Mouse (Mus musculus): ENCODE results near the gene Nek10. TPM values are rescaled to one million over a fixed set of nuclear protein-coding genes. Genes with fewer than 3 reads are reported as not detected.

Gene Nek10
- polyA plus RNA-seq, 1 experiment from 2014 or later = not detected

GRCm38 (mm10) chr14:14893932-14894652 is 90.9 kb downstream of the Nek10 start:
- Histone ChIP-seq H3K9ac (no peak overlapping the region), H3K27ac (no peak overlapping the region), H3K36me3 (no peaks in the 10 kb centered on the region), H3K27me3 (replicated peaks) (no peaks in the 10 kb centered on the region), H3K4me3 (replicated peaks) (no peak overlapping the region), H3K9me3 (no peaks in the 10 kb centered on the region), H3K4me2 (replicated peaks) (no peak overlapping the region), H3K4me1 (replicated peaks) (no peaks in the 10 kb centered on the region)
- ATAC-seq = no peak
- WGBS = 30% methylated on average over 4 of the region's 4 CpGs

- H3K4me3 ChIP-seq (replicated peaks) = no peak overlapping the region
- no peaks in the 10 kb centered on the region for H3K9me3 ChIP-seq
- H3K4me2 ChIP-seq (replicated peaks) = no peak overlapping the region
- no peaks in the 10 kb centered on the region for H3K4me1 ChIP-seq (replicated peaks)
- no peak for ATAC-seq
- H3K27me3 ChIP-seq (replicated peaks) = no peaks in the 10 kb centered on the region
- no peak overlapping the region for H3K27ac ChIP-seq
- no peaks in the 10 kb centered on the region for H3K36me3 ChIP-seq
- no peak overlapping the region for H3K9ac ChIP-seq
Observed at GRCm38 (mm10) chr14:14894776-14895175, 91.6 kb downstream of the Nek10 start.

- ATAC-seq = no peak
- no peak overlapping the region for H3K4me3 ChIP-seq (replicated peaks)
- WGBS = 83% methylated on average over 2 of the region's 2 CpGs
- H3K27ac ChIP-seq = no peak overlapping the region
- H3K9me3 ChIP-seq = no peaks in the 10 kb centered on the region
- H3K27me3 ChIP-seq (replicated peaks) = no peaks in the 10 kb centered on the region
- H3K4me1 ChIP-seq (replicated peaks) = no peaks in the 10 kb centered on the region
- H3K4me2 ChIP-seq (replicated peaks) = no peak overlapping the region
- no peaks in the 10 kb centered on the region for H3K36me3 ChIP-seq
- no peak overlapping the region for H3K9ac ChIP-seq
Observed at GRCm38 (mm10) chr14:14895363-14895762, 92.1 kb downstream of the Nek10 start.

- Histone ChIP-seq H3K9me3 (no peaks in the 10 kb centered on the region), H3K4me2 (replicated peaks) (no peak overlapping the region), H3K27ac (no peak overlapping the region), H3K36me3 (no peaks in the 10 kb centered on the region), H3K4me1 (replicated peaks) (no peaks in the 10 kb centered on the region), H3K27me3 (replicated peaks) (no peaks in the 10 kb centered on the region), H3K9ac (no peak overlapping the region), H3K4me3 (replicated peaks) (no peak overlapping the region)
- WGBS = 74% methylated on average over 3 of the region's 3 CpGs
- no peak for ATAC-seq
Observed at GRCm38 (mm10) chr14:14896399-14897136, 93.4 kb downstream of the Nek10 start.

- ATAC-seq = peak; percentile 85
- WGBS = 16% methylated on average over 9 of the region's 9 CpGs
Observed at GRCm38 (mm10) chr14:14904750-14905529, 101.7 kb downstream of the Nek10 start.

GRCm38 (mm10) chr14:14905530-14905852 is 102.3 kb downstream of the Nek10 start:
- Histone ChIP-seq H3K9me3 (no peaks in the 10 kb centered on the region), H3K27ac (no peak overlapping the region), H3K4me2 (replicated peaks) (no peak overlapping the region), H3K4me3 (replicated peaks) (no peak overlapping the region), H3K36me3 (no peaks in the 10 kb centered on the region), H3K4me1 (replicated peaks) (no peaks in the 10 kb centered on the region), H3K9ac (no peak overlapping the region), H3K27me3 (replicated peaks) (no peaks in the 10 kb centered on the region)
- ATAC-seq = no peak
- WGBS = 72% methylated on average over 5 of the region's 5 CpGs

More at GRCm38 (mm10) chr14:14904750-14905529, 101.7 kb downstream of the Nek10 start:
- Histone ChIP-seq H3K4me3 (replicated peaks) (no peak overlapping the region), H3K9me3 (no peaks in the 10 kb centered on the region), H3K27me3 (replicated peaks) (no peaks in the 10 kb centered on the region), H3K36me3 (no peaks in the 10 kb centered on the region), H3K27ac (no peak overlapping the region), H3K4me1 (replicated peaks) (no peaks in the 10 kb centered on the region), H3K4me2 (replicated peaks) (peak overlapping the region; percentile 49), H3K9ac (no peak overlapping the region)

GRCm38 (mm10) chr14:14925615-14926014 is 122.4 kb downstream of the Nek10 start:
- Histone ChIP-seq H3K9ac (no peak overlapping the region), H3K27me3 (replicated peaks) (no peaks in the 10 kb centered on the region), H3K36me3 (no peaks in the 10 kb centered on the region), H3K27ac (no peak overlapping the region), H3K4me3 (replicated peaks) (no peak overlapping the region), H3K4me2 (replicated peaks) (no peak overlapping the region), H3K4me1 (replicated peaks) (no peaks in the 10 kb centered on the region), H3K9me3 (no peaks in the 10 kb centered on the region)
- no peak for ATAC-seq
- 67% methylated on average over 1 of the region's 1 CpGs for WGBS

- no peaks in the 10 kb centered on the region for H3K27me3 ChIP-seq (replicated peaks)
- no peak for ATAC-seq
- WGBS = 79% methylated on average over 2 of the region's 2 CpGs
- no peaks in the 10 kb centered on the region for H3K4me1 ChIP-seq (replicated peaks)
- no peak overlapping the region for H3K4me2 ChIP-seq (replicated peaks)
- H3K36me3 ChIP-seq = no peaks in the 10 kb centered on the region
- no peak overlapping the region for H3K4me3 ChIP-seq (replicated peaks)
- no peak overlapping the region for H3K27ac ChIP-seq
- H3K9me3 ChIP-seq = no peaks in the 10 kb centered on the region
- no peak overlapping the region for H3K9ac ChIP-seq
Observed at GRCm38 (mm10) chr14:14927559-14927958, 124.3 kb downstream of the Nek10 start.

- Histone ChIP-seq H3K9me3 (no peaks in the 10 kb centered on the region), H3K4me3 (replicated peaks) (no peak overlapping the region), H3K27ac (no peak overlapping the region), H3K9ac (no peak overlapping the region), H3K36me3 (no peaks in the 10 kb centered on the region), H3K4me1 (replicated peaks) (no peaks in the 10 kb centered on the region), H3K27me3 (replicated peaks) (no peaks in the 10 kb centered on the region), H3K4me2 (replicated peaks) (no peak overlapping the region)
- 73% methylated on average over 2 of the region's 2 CpGs for WGBS
- no peak for ATAC-seq
Observed at GRCm38 (mm10) chr14:14934977-14935376, 131.8 kb downstream of the Nek10 start.

- H3K4me3 ChIP-seq (replicated peaks) = no peak overlapping the region
- no peaks in the 10 kb centered on the region for H3K27me3 ChIP-seq (replicated peaks)
- no peaks in the 10 kb centered on the region for H3K9me3 ChIP-seq
- H3K9ac ChIP-seq = no peak overlapping the region
- ATAC-seq = no peak
- no peaks in the 10 kb centered on the region for H3K36me3 ChIP-seq
- no peak overlapping the region for H3K4me2 ChIP-seq (replicated peaks)
- no peaks in the 10 kb centered on the region for H3K4me1 ChIP-seq (replicated peaks)
- H3K27ac ChIP-seq = no peak overlapping the region
Observed at GRCm38 (mm10) chr14:14945930-14946329, 142.7 kb downstream of the Nek10 start.

GRCm38 (mm10) chr14:14949023-14949422 is 145.8 kb downstream of the Nek10 start:
- ATAC-seq = no peak
- 81% methylated on average over 2 of the region's 2 CpGs for WGBS
- no peak overlapping the region for H3K4me2 ChIP-seq (replicated peaks)
- H3K4me3 ChIP-seq (replicated peaks) = no peak overlapping the region
- H3K27ac ChIP-seq = no peak overlapping the region
- H3K9me3 ChIP-seq = no peaks in the 10 kb centered on the region
- no peaks in the 10 kb centered on the region for H3K4me1 ChIP-seq (replicated peaks)
- no peaks in the 10 kb centered on the region for H3K27me3 ChIP-seq (replicated peaks)
- H3K36me3 ChIP-seq = no peaks in the 10 kb centered on the region
- H3K9ac ChIP-seq = no peak overlapping the region

GRCm38 (mm10) chr14:14951808-14952207 is 148.6 kb downstream of the Nek10 start:
- Histone ChIP-seq H3K36me3 (no peaks in the 10 kb centered on the region), H3K4me2 (replicated peaks) (no peak overlapping the region), H3K9me3 (no peaks in the 10 kb centered on the region), H3K27me3 (replicated peaks) (no peaks in the 10 kb centered on the region), H3K9ac (no peak overlapping the region), H3K27ac (no peak overlapping the region), H3K4me3 (replicated peaks) (no peak overlapping the region), H3K4me1 (replicated peaks) (no peaks in the 10 kb centered on the region)
- WGBS = 69% methylated on average over 1 of the region's 1 CpGs
- no peak for ATAC-seq
